ENCODE assay signal across 17 mouse cellular contexts in the genomic region with DNA sequence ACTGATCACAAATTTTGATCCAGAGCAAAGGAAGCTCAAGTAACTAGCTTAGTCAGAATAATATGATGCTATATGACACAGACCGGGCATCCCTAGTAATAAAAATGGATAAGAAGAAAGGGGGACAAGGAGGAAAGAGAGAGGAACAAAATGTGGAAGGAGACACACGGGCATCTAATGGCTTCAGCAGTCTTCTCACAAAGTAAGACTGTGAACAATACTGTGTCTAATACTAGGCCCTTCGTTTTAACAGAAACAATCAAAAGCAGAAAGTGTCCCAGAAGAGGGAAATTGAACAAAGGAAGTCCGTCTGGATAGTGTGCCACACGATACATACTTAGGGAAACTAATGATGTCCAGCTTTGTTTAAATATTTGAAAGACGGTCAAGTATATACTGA. TPM values are rescaled to one million over a fixed set of nuclear protein-coding genes. Genes with fewer than 3 reads are reported as not detected.
DNase-seq lines count a peak whose midpoint lies in the region; ATAC-seq and TF ChIP-seq lines count a peak whose summit lies in the region.
"Had no signal": no experiment of that assay in that cellular context is flagged by ENCODE, and none has a peak within 500 bp of the region (broad histone marks: within the 10 kb centered on the region; RNA-seq: fewer than 3 reads in every experiment).

No protein-coding gene starts in this region.

- ATAC-seq in hindbrain, embryonic 13.5 days (ENCODE audit: low FRiP score) = no peak
- ATAC-seq: forebrain, embryonic 15.5 days; hindbrain, embryonic 16.5 days had no signal

- no peaks in the 10 kb centered on the region for H3K27me3 ChIP-seq in CH12.LX (replicated peaks)
- H3K27me3 ChIP-seq in hindbrain, embryonic 13.5 days = no peaks in the 10 kb centered on the region
- H3K27me3 ChIP-seq: embryonic facial prominence, embryonic 15.5 days; forebrain, embryonic 15.5 days; heart, embryonic 12.5 days had no signal

- dilution Hi-C loops in CH12.LX (cut with MboI; ENCODE audit: extremely low pct_ligation_motif_present, extremely low pct_unique_long_range_greater_than_20kb, low sequenced_read_pairs) = no loop called here

- H3K4me1 ChIP-seq in CH12.LX (ENCODE audit: control insufficient read depth in 1 of 2, insufficient read depth in 2 of 2) = peaks cover 2 to 68% of the 10 kb centered on the region in 2 experiments; a peak in 3 of 4 replicates
- no peaks in the 10 kb centered on the region for H3K4me1 ChIP-seq in hindbrain, embryonic 13.5 days (replicated peaks)
- H3K4me1 ChIP-seq: embryonic facial prominence, embryonic 15.5 days; forebrain, embryonic 15.5 days; heart, embryonic 12.5 days; hindbrain, embryonic 10.5 days had no signal

- in situ Hi-C loops in CH12.LX (cut with MboI; ENCODE audit: low pct_ligation_motif_present, low pct_unique_long_range_greater_than_20kb, low sequenced_read_pairs) = loop anchor here (25.0 kb wide), 1 partner anchor 112 kb away; no protein-coding TSS in a partner anchor

- no peak for TF ChIP-seq RAD21 in CH12.LX (IDR thresholded peaks at IDR 0.05; ENCODE audit: low read depth, low read length)

- H3K4me3 ChIP-seq in gastrocnemius, adult 2 months = no peak overlapping the region
- H3K4me3 ChIP-seq in CH12.LX (replicated peaks in 1 of 3; ENCODE audit: low read depth in 2 of 3, low read length in 2 of 3, poor library complexity in 1 of 3) = no peak overlapping the region
- no peak overlapping the region for H3K4me3 ChIP-seq in macrophage (ENCODE audit: inconsistent target)
- H3K4me3 ChIP-seq in hindbrain, embryonic 13.5 days = no peak overlapping the region
- H3K4me3 ChIP-seq: embryonic facial prominence, embryonic 15.5 days; forebrain, embryonic 15.5 days; heart, embryonic 12.5 days; hindbrain, embryonic 10.5 days had no signal

- no peaks in the 10 kb centered on the region for H3K9me3 ChIP-seq in CH12.LX (replicated peaks; ENCODE audit: low read length)
- no peaks in the 10 kb centered on the region for H3K9me3 ChIP-seq in hindbrain, embryonic 13.5 days
- H3K9me3 ChIP-seq: embryonic facial prominence, embryonic 15.5 days; forebrain, embryonic 15.5 days; heart, embryonic 12.5 days; hindbrain, embryonic 10.5 days had no signal

- 71% methylated on average over 6 of the region's 6 CpGs for WGBS in macrophage (ENCODE audit: missing documents)
- WGBS in hindbrain, embryonic 13.5 days = 87% methylated on average over 6 of the region's 6 CpGs

- TF ChIP-seq POLR2A in CH12.LX (IDR thresholded peaks at IDR 0.05; ENCODE audit: low read depth, low read length) = no peak

- DNase-seq in gastrocnemius, adult 2 months = no peak
- no peak for DNase-seq in gastrocnemius, adult 18-20 months (ENCODE audit: low spot score)
- DNase-seq in CH12.LX (ENCODE audit: extremely low read depth) = no peak
- DNase-seq in layer of hippocampus, postnatal 10 days (ENCODE audit: low spot score in 2 of 2) = no peak
- DNase-seq in cerebellum, adult 18-20 months = no peak
- DNase-seq: adrenal gland, postnatal 25 days; cerebellum, adult 8-10 months; cerebellum, postnatal 14 days; embryo, embryonic 11 days; gastrocnemius, postnatal 25 days had no signal

- H3K79me2 ChIP-seq in CH12.LX (replicated peaks; ENCODE audit: control insufficient read depth, extremely low read depth, insufficient read depth, poor library complexity, severe bottlenecking) = peaks cover 56% of the 10 kb centered on the region
- peaks cover 96% of the 10 kb centered on the region for H3K79me2 ChIP-seq in macrophage (ENCODE audit: inconsistent target)

- H3K4me2 ChIP-seq in CH12.LX (ENCODE audit: insufficient read depth, low read depth, poor library complexity, severe bottlenecking) = peak overlapping the region; percentile 90
- H3K4me2 ChIP-seq in hindbrain, embryonic 13.5 days = no peak overlapping the region
- H3K4me2 ChIP-seq: embryonic facial prominence, embryonic 15.5 days; forebrain, embryonic 15.5 days; heart, embryonic 12.5 days had no signal

- peak overlapping the region; percentile 74 for H3K9ac ChIP-seq in CH12.LX (ENCODE audit: insufficient read depth, low read depth)
- no peak overlapping the region for H3K9ac ChIP-seq in hindbrain, embryonic 13.5 days
- H3K9ac ChIP-seq: embryonic facial prominence, embryonic 15.5 days; forebrain, embryonic 15.5 days; heart, embryonic 12.5 days had no signal

- no peak for TF ChIP-seq EP300 in CH12.LX (IDR thresholded peaks at IDR 0.05; ENCODE audit: low read length)

- TF ChIP-seq CTCF in gastrocnemius, adult 2 months (IDR thresholded peaks at IDR 0.05) = no peak
- no peak for TF ChIP-seq CTCF in CH12.LX (conservative IDR thresholded peaks at IDR 0.05 in 1 of 2, IDR thresholded peaks at IDR 0.05 in 1 of 2; ENCODE audit: low read depth in 2 of 2, low read length in 2 of 2)

- 0 out of 2 replicates have a peak overlapping the region, but pooled peaks have one; percentile 25 for H3K27ac ChIP-seq in gastrocnemius, adult 2 months
- H3K27ac ChIP-seq in CH12.LX (ENCODE audit: insufficient read depth, low read depth) = peak overlapping the region; percentile 55; the same call in 1 of the 2 replicates
- peak overlapping the region; percentile 82 for H3K27ac ChIP-seq in macrophage
- no peak overlapping the region for H3K27ac ChIP-seq in hindbrain, embryonic 13.5 days
- H3K27ac ChIP-seq: embryonic facial prominence, embryonic 15.5 days; forebrain, embryonic 15.5 days; hindbrain, embryonic 10.5 days had no signal

- intact Hi-C loops in gastrocnemius, adult 2 months (cut with DNase I) = no loop called here

- H3K36me3 ChIP-seq in CH12.LX (replicated peaks in 1 of 2; ENCODE audit: control insufficient read depth in 1 of 2, insufficient read depth in 1 of 2, low read length in 1 of 2) = peaks cover 7 to 20% of the 10 kb centered on the region in 2 experiments
- H3K36me3 ChIP-seq in macrophage (ENCODE audit: inconsistent target) = peaks cover 14% of the 10 kb centered on the region
- no peaks in the 10 kb centered on the region for H3K36me3 ChIP-seq in hindbrain, embryonic 13.5 days
- H3K36me3 ChIP-seq: embryonic facial prominence, embryonic 15.5 days; forebrain, embryonic 15.5 days; hindbrain, embryonic 10.5 days had no signal

TF ChIP-seq in CH12.LX, 34 proteins besides CTCF, POLR2A, EP300 and RAD21:
- TF ChIP-seq PAX5 (IDR thresholded peaks at IDR 0.05; ENCODE audit: low read length) (no peak), ETS1 (conservative IDR thresholded peaks at IDR 0.05; ENCODE audit: low read depth, low read length) (no peak), BHLHE40 (IDR thresholded peaks at IDR 0.05; ENCODE audit: low read depth, low read length) (no peak), CHD1 (IDR thresholded peaks at IDR 0.05; ENCODE audit: low read depth, low read length) (no peak; the same call in 1 of the 2 replicates), RCOR1 (conservative IDR thresholded peaks at IDR 0.05; ENCODE audit: low read depth, low read length) (no peak), NRF1 (IDR thresholded peaks at IDR 0.05; ENCODE audit: low read depth, low read length) (no peak), MYC (IDR thresholded peaks at IDR 0.05; ENCODE audit: low read depth, low read length) (no peak), E2F4 (IDR thresholded peaks at IDR 0.05; ENCODE audit: insufficient replicate concordance, low read depth, low read length) (no peak), IRF4 (IDR thresholded peaks at IDR 0.05; ENCODE audit: low read depth, low read length) (no peak), MAZ (IDR thresholded peaks at IDR 0.05; ENCODE audit: low read depth, low read length) (no peak), MAX (IDR thresholded peaks at IDR 0.05; ENCODE audit: low read length) (no peak), JUND (conservative IDR thresholded peaks at IDR 0.05; ENCODE audit: low read depth, low read length) (no peak), HCFC1 (IDR thresholded peaks at IDR 0.05; ENCODE audit: low read depth, low read length) (no peak), ELF1 (IDR thresholded peaks at IDR 0.05; ENCODE audit: low read depth, low read length) (no peak), MXI1 (IDR thresholded peaks at IDR 0.05; ENCODE audit: low read depth, low read length) (no peak), JUN (IDR thresholded peaks at IDR 0.05; ENCODE audit: insufficient read depth, low read depth, low read length) (no peak), ZNF384 (IDR thresholded peaks at IDR 0.05; ENCODE audit: low read depth, low read length) (no peak), MEF2A (IDR thresholded peaks at IDR 0.05; ENCODE audit: borderline replicate concordance, low read depth, low read length) (no peak)

RNA-seq across cellular contexts. Expression of gene Stk17b, which starts 10.0 kb away (rescaled TPM):
- 1 to 10 TPM; 6.0 to 6.7 TPM for total RNA-seq in gastrocnemius, adult 2 months (2021)
- 1 to 10 TPM; 4.8 to 4.9 TPM for total RNA-seq in gastrocnemius, adult 18-20 months (2021)
- total RNA-seq in CH12.LX (2012; rRNA removed) (25.2 and 27.7 TPM in 2 replicates), CH12.LX (2014; rRNA removed) (58.6 and 70.5 TPM in 2 replicates)
- polyA plus RNA-seq in CH12.LX (2012; ENCODE audit: insufficient read length, low read depth) (42.9 and 46.3 TPM in 2 replicates), macrophage (2018) (43.6 to 76.9 TPM (median 51.4 TPM) in 3 replicates)
- 100 to 1,000 TPM in 3 of 26 experiments, 10 to 100 TPM in 23; 17.8 to 199 (median 53.6) TPM for total RNA-seq in macrophage (2018; cell fraction: chromatin; rRNA removed)
- 10 to 100 TPM; 35.9 to 96.2 (median 56.5) TPM for total RNA-seq in macrophage (2018; cell fraction: cytosol; rRNA removed)
- total RNA-seq in macrophage (2018; cell fraction: nucleus; rRNA removed) = 100 to 1,000 TPM in 5 of 26 experiments, 10 to 100 TPM in 21; 20.2 to 163 (median 49.6) TPM
- total RNA-seq in layer of hippocampus, postnatal 10 days (2021) = 1 to 10 TPM; 7.0 to 9.6 TPM
- polyA plus RNA-seq in hindbrain, embryonic 13.5 days (2015; fragmentation: Nextera tagmentation; extraction: Ambion mirVana) = 5.0 and 5.5 TPM in 2 replicates
